Mouse (Mus musculus): ENCODE results near the gene Rps7. TPM values are rescaled to one million over a fixed set of nuclear protein-coding genes. Genes with fewer than 3 reads are reported as not detected.

The Rps7 gene
- total RNA-seq, 1 experiment from 2014 or later, result 2,689 TPM

DNA sequence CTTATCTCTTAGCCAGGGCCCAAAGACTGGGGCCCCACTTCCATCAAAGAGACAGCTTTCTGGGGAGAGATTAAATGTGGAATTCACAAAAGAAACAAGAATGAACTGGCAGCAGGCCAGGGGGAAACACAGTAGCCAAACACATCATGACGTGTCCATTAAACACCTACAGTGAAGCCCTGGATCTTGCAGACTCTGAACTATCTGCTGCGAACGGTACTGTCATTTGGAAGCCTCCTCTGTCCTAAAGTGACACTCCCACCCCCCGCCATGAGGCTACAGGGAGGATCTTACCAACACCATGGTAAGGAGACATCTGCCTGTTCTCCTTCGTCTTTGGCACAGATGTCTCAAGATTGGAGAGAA, 13.6 kb downstream of the Rps7 start:
- no peak for ATAC-seq (replicated peaks; ENCODE audit: insufficient number of reproducible peaks, low FRiP score, low TSS enrichment, poor library complexity, severe bottlenecking)

- ATAC-seq (replicated peaks; ENCODE audit: insufficient number of reproducible peaks, low FRiP score, low TSS enrichment, poor library complexity, severe bottlenecking), result no peak
Measured at GRCm38 (mm10) chr12:28621451-28622166, 14.1 kb downstream of the Rps7 start.

GRCm38 (mm10) chr12:28617297-28617696, 18.5 kb downstream of the Rps7 start:
- ATAC-seq (replicated peaks; ENCODE audit: insufficient number of reproducible peaks, low FRiP score, low TSS enrichment, poor library complexity, severe bottlenecking), result no peak

DNA sequence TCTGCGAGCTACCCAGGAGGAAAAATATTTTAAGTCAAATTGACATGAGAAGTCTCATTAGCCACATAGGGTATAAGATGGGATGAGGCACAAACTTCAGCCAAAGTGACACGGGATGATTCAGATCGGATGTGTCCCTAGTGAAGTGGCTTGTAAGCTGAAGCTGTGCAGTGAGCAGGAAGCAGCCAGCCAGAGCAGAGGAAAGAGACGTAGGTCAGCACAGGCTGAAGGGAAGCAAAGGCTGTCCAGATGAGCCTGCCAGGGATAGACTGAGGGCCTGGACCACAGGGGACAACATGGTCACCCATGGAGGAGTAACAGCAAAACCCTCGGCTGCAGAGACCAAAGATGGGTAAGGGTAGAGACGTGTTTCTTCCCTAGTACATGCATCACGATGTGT, 21.4 kb downstream of the Rps7 start:
- ATAC-seq (replicated peaks; ENCODE audit: insufficient number of reproducible peaks, low FRiP score, low TSS enrichment, poor library complexity, severe bottlenecking), result no peak

GRCm38 (mm10) chr12:28612391-28612790, 23.4 kb downstream of the Rps7 start:
- ATAC-seq (replicated peaks; ENCODE audit: insufficient number of reproducible peaks, low FRiP score, low TSS enrichment, poor library complexity, severe bottlenecking), result no peak

DNA sequence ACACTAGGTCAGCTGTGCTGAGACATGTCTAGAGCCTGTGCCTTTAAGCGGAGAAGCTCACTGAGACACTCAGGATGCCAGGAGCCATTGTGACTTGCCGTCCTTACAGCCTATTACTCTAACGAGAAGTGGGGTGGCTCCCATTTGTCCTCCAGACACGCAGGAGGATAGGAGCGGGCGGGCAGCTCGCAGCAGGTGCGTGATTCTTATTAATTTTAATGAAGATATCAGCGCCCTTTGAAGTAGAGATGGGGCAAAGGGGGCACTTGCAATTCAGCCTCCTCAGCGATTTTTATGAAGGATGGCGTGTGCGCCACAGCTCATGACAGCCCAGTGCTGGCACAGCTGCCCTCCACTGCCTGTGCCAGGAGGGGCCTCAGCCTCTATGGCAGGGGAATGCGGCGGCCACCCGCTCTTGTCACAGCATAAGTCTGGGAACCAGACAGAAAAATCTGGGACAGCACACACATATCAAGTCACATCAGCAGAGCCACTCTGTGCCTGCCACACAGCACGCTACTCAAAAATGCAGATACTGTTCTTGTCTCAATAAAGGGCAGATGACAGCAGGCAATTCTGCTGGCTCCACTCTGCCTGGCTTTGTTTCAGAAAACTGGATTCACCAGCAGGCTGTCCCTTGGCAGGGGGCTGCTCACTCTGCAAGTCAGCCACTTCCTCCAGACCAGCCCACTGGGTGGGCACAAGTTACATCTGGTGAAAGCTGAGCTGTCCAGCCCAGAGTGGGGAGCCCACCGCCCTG, 28.0 kb downstream of the Rps7 start:
- ATAC-seq (replicated peaks; ENCODE audit: insufficient number of reproducible peaks, low FRiP score, low TSS enrichment, poor library complexity, severe bottlenecking), result no peak

- no peak for ATAC-seq (replicated peaks; ENCODE audit: insufficient number of reproducible peaks, low FRiP score, low TSS enrichment, poor library complexity, severe bottlenecking)
Measured at GRCm38 (mm10) chr12:28603494-28603893, 32.3 kb downstream of the Rps7 start.

DNA sequence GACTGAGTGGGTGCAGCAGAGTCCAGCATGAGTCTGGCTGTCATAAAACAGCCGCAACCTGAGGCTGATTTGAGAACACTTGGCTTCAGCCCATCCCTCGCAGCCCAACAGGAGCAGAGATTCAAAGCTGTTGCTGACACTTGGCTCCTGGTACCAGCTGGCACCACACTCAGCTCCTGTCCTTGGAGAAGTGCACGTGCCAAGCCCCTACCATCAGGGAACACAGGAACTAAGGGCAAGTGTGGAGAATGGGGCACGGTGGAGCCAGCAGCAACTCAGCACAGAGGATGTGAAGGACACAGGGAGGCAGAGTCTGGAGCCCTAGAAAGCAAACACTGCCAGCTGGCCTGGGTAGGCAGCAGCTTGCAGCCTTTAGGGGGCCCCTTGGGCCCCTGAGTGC, 33.5 kb downstream of the Rps7 start:
- ATAC-seq (replicated peaks; ENCODE audit: insufficient number of reproducible peaks, low FRiP score, low TSS enrichment, poor library complexity, severe bottlenecking), result no peak

- ATAC-seq (replicated peaks; ENCODE audit: insufficient number of reproducible peaks, low FRiP score, low TSS enrichment, poor library complexity, severe bottlenecking), result no peak
Measured at GRCm38 (mm10) chr12:28598526-28598991, 37.2 kb downstream of the Rps7 start.

DNA sequence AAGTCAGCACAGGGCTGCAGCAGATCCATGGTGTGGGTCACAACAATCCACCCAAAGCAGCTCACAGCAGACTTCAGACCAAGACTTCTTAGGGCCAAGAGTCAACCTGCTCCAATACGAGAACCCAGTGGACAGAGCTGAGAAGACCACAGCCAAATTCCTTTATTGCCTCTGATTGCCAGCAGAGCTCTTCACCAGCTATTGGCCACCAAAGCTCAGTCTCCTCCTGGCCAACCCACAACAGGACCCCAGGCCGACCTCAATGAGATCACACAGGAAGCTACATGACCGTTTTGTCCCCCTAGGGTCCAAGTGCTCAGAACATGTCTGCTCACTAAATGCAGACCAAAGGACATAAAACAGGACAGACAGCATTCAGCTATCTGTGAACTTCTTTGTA, 37.6 kb downstream of the Rps7 start:
- no peak for ATAC-seq (replicated peaks; ENCODE audit: insufficient number of reproducible peaks, low FRiP score, low TSS enrichment, poor library complexity, severe bottlenecking)

DNA sequence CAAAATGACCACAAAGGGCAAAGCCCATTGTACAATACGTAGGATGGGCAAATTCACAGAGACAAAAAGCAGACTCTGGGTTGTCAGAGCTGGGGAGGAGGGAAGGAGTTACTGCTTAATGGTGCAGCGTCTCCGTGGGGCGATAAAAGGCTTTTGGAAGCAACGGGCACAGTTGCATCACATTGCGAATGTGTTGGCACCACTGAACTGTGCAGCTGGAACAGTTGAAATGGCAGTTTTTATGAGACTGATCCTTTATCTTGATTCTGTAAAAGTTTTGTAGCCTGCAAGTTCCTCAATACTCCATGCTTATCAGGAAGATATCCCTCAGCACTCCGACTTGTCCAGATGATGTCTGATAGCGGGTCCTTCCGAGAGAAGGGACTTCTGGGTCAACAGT, 38.1 kb downstream of the Rps7 start:
- ATAC-seq (replicated peaks; ENCODE audit: insufficient number of reproducible peaks, low FRiP score, low TSS enrichment, poor library complexity, severe bottlenecking), result no peak

DNA sequence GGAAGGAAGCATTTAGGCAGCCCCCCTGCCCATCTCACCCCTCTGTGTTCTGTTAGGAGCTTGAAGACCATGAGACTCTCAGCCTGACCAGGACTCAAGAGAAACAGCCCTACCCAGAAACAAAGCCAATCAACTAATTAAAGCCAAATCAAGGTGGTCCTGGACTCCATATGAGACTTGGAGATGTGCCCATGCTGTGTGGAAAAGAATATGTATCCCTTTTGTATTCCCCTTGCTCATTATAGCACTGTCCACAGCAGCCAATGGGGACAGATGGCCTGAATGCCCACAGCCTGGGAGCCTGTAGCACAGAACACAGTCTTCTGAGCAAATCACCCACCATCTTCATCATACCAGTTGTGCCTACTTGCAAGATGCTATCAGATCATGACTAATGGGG, 38.9 kb downstream of the Rps7 start:
- ATAC-seq (replicated peaks; ENCODE audit: insufficient number of reproducible peaks, low FRiP score, low TSS enrichment, poor library complexity, severe bottlenecking), result no peak

DNA sequence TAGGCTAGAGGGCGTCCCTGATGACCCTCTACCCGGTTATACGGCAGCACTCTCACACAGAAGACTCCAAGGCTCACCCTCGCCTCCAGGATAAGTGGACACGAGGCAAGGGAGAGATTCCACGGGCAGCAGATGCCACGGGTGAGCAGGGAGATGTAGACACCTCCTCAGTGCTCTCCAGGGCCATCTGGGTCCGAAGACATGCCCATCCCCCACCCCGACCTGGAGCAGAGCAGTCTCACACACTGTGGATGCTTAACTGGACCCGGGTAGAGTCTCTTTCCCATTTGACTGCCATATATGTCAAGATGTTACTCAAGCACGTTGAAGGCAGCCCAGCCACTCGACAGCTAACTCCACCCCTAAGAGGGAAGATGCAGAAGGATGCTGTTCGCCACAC, 45.3 kb downstream of the Rps7 start:
- no peak for ATAC-seq (replicated peaks; ENCODE audit: insufficient number of reproducible peaks, low FRiP score, low TSS enrichment, poor library complexity, severe bottlenecking)

DNA sequence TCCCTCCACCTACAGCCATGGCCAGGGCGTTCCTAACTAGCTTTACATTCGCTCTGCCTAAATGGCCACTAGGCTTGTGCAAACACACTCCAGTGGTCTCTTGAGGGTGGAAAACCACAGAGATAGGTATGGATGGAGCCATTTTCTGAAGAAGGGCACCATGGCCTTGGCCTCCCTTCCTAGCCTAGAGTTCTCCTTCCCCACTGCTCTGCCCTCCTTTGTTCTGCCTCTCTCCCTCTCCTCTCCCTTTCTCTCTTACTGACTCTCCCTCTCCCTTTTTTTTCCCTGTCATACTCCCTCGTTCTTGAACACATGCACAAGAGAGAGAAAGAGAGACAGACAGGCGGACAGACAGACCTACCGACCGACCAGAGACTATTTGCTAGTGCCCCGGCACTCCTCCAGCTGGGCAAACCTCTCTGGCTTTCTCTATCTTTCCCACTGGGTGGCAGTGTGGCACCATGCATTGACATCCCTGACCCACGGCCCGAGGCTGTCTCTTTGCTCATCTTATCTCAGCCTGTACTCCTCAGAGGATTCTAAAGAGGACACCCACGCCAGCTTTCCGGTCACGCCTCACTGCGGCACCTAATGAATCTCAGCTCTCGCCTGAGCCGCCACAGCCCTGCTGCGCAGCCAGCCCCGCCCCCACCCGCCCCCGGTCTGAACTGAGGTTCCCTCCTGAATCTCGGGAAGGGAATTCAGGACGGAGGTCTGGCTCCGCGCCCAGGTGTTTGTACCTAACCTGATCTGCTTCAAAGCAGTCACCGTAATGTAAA, 46.5 kb downstream of the Rps7 start:
- no peak for ATAC-seq (replicated peaks; ENCODE audit: insufficient number of reproducible peaks, low FRiP score, low TSS enrichment, poor library complexity, severe bottlenecking)

- ATAC-seq (replicated peaks; ENCODE audit: insufficient number of reproducible peaks, low FRiP score, low TSS enrichment, poor library complexity, severe bottlenecking), result no peak
Measured at GRCm38 (mm10) chr12:28587949-28588348, 47.8 kb downstream of the Rps7 start.

- no peak for ATAC-seq (replicated peaks; ENCODE audit: insufficient number of reproducible peaks, low FRiP score, low TSS enrichment, poor library complexity, severe bottlenecking)
Measured at GRCm38 (mm10) chr12:28584036-28584435, 51.7 kb downstream of the Rps7 start.

DNA sequence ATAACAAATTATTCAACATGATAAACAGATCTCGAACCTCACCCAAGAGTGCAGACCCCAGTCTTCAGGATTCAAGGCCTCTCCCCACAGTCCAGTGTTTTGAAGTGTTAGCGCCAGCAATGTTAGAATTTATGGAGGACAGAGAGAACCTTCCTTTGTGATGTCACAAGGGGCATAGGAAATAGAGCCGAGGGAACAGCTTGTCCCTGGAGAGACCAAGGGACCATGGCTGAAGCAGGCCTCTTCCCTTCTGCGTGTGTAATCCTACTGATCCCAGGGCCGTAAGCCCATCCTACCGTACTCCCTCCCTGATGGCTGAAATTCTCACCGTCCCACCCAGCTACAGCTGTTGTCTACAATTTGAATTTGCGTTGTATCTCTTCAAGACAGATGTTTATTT, 53.3 kb downstream of the Rps7 start, which contains the start of gene Allc:
Gene Allc (minus strand): TSS at position 101 of the 400 bp plus-strand sequence.
- ATAC-seq (replicated peaks; ENCODE audit: insufficient number of reproducible peaks, low FRiP score, low TSS enrichment, poor library complexity, severe bottlenecking), result no peak

Data from monocyte, adult 5-6 weeks (primary cell).